Mouse (Mus musculus): ENCODE results near the gene Ppm1d. TPM values are rescaled to one million over a fixed set of nuclear protein-coding genes. Genes with fewer than 3 reads are reported as not detected.

Ppm1d gene
- total RNA-seq, 1 experiment from 2014 or later, result 12.1 TPM

- no peak for ATAC-seq (replicated peaks; ENCODE audit: low read depth, poor library complexity, severe bottlenecking)
Measured at GRCm38 (mm10) chr11:85328717-85329116, 17.7 kb downstream of the Ppm1d start.

- no peak for ATAC-seq (replicated peaks; ENCODE audit: low read depth, poor library complexity, severe bottlenecking)
Measured at GRCm38 (mm10) chr11:85329167-85329894, 18.3 kb downstream of the Ppm1d start.

- ATAC-seq (replicated peaks; ENCODE audit: low read depth, poor library complexity, severe bottlenecking), result peak; percentile 78
Measured at GRCm38 (mm10) chr11:85334778-85335177, 23.7 kb downstream of the Ppm1d start.

GRCm38 (mm10) chr11:85339173-85339831 lies 28.3 kb downstream of the Ppm1d start:
- peak; percentile 75; the same call in 1 of the 2 replicates for ATAC-seq (replicated peaks; ENCODE audit: low read depth, poor library complexity, severe bottlenecking)

GRCm38 (mm10) chr11:85340070-85340616 lies 29.1 kb downstream of the Ppm1d start:
- no peak for ATAC-seq (replicated peaks; ENCODE audit: low read depth, poor library complexity, severe bottlenecking)

- peak; percentile 98 for ATAC-seq (replicated peaks; ENCODE audit: low read depth, poor library complexity, severe bottlenecking)
Measured at GRCm38 (mm10) chr11:85352539-85353380, 41.7 kb downstream of the Ppm1d start, which contains the start of gene Bcas3. TSS of gene Bcas3 (plus strand) at chr11:85353167.

GRCm38 (mm10) chr11:85353819-85354218 lies 42.8 kb downstream of the Ppm1d start:
- no peak for ATAC-seq (replicated peaks; ENCODE audit: low read depth, poor library complexity, severe bottlenecking)

GRCm38 (mm10) chr11:85359641-85360040 lies 48.6 kb downstream of the Ppm1d start:
- no peak for ATAC-seq (replicated peaks; ENCODE audit: low read depth, poor library complexity, severe bottlenecking)

- ATAC-seq (replicated peaks; ENCODE audit: low read depth, poor library complexity, severe bottlenecking), result no peak
Measured at GRCm38 (mm10) chr11:85361621-85362020, 50.6 kb downstream of the Ppm1d start.

GRCm38 (mm10) chr11:85366168-85366567 lies 55.1 kb downstream of the Ppm1d start:
- no peak for ATAC-seq (replicated peaks; ENCODE audit: low read depth, poor library complexity, severe bottlenecking)

GRCm38 (mm10) chr11:85367823-85368222 lies 56.8 kb downstream of the Ppm1d start:
- no peak for ATAC-seq (replicated peaks; ENCODE audit: low read depth, poor library complexity, severe bottlenecking)

GRCm38 (mm10) chr11:85379091-85379490 lies 68.0 kb downstream of the Ppm1d start:
- ATAC-seq (replicated peaks; ENCODE audit: low read depth, poor library complexity, severe bottlenecking), result no peak

GRCm38 (mm10) chr11:85380046-85380445 lies 69.0 kb downstream of the Ppm1d start:
- ATAC-seq (replicated peaks; ENCODE audit: low read depth, poor library complexity, severe bottlenecking), result no peak

- ATAC-seq (replicated peaks; ENCODE audit: low read depth, poor library complexity, severe bottlenecking), result peak; percentile 96
Measured at GRCm38 (mm10) chr11:85382055-85382454, 71.0 kb downstream of the Ppm1d start.

- ATAC-seq (replicated peaks; ENCODE audit: low read depth, poor library complexity, severe bottlenecking), result no peak
Measured at GRCm38 (mm10) chr11:85383975-85384821, 73.2 kb downstream of the Ppm1d start.

GRCm38 (mm10) chr11:85392179-85392863 lies 81.3 kb downstream of the Ppm1d start:
- no peak for ATAC-seq (replicated peaks; ENCODE audit: low read depth, poor library complexity, severe bottlenecking)

- ATAC-seq (replicated peaks; ENCODE audit: low read depth, poor library complexity, severe bottlenecking), result no peak
Measured at GRCm38 (mm10) chr11:85392864-85393220, 81.8 kb downstream of the Ppm1d start.

- no peak for ATAC-seq (replicated peaks; ENCODE audit: low read depth, poor library complexity, severe bottlenecking)
Measured at GRCm38 (mm10) chr11:85393990-85394389, 82.9 kb downstream of the Ppm1d start.

- no peak for ATAC-seq (replicated peaks; ENCODE audit: low read depth, poor library complexity, severe bottlenecking)
Measured at GRCm38 (mm10) chr11:85395361-85395760, 84.3 kb downstream of the Ppm1d start.

Measured in common myeloid progenitor, adult 5-6 weeks (primary cell).